Mouse (Mus musculus) heart, embryonic 10.5 days (tissue): Measurements from ENCODE around the gene Tmem132e. TPM values are rescaled to one million over a fixed set of nuclear protein-coding genes. Genes with fewer than 3 reads are reported as not detected.

Experiments used
- DNase-seq: peaks from one replicate; pipeline ENCODE4 v3.0.0-alpha.2; 2017; ENCODE audit warnings: low spot score
- H3K27ac ChIP-seq: fragments of 300-500 bp; sonication (generic); 2 replicates; pipeline ENCODE4 v1.5.1; 2016; ENCODE audit warnings: mild to moderate bottlenecking
- H3K27me3 ChIP-seq: fragments of 300-500 bp; sonication (generic); 2 replicates; pipeline ENCODE4 v1.6.1; 2016; ENCODE audit warnings: mild to moderate bottlenecking; ENCODE audit not compliant: poor library complexity, insufficient read depth, severe bottlenecking
- H3K36me3 ChIP-seq: fragments of 300-500 bp; sonication (generic); 2 replicates; pipeline ENCODE4 v1.6.1; 2016; ENCODE audit warnings: mild to moderate bottlenecking, moderate library complexity
- H3K4me1 ChIP-seq: fragments of 300-500 bp; sonication (generic); 2 replicates; pipeline ENCODE4 v1.6.1; 2016; ENCODE audit warnings: mild to moderate bottlenecking
- H3K4me3 ChIP-seq: fragments of 300-500 bp; sonication (generic); 2 replicates; pipeline ENCODE4 v1.5.1; 2016; ENCODE audit warnings: mild to moderate bottlenecking, moderate library complexity
- H3K9me3 ChIP-seq: fragments of 300-500 bp; sonication (generic); 2 replicates; pipeline ENCODE4 v1.6.1; 2016; ENCODE audit warnings: mild to moderate bottlenecking, moderate library complexity
- WGBS: fragments of 180-500 bp; shearing (Covaris S2); methylation state at CpG from one replicate; pipeline ENCODE4 v1.1.7; 2016; 5-methylcytosine and 5-hydroxymethylcytosine counted together
- polyA plus RNA-seq: library from polyadenylated mRNA; unstranded; fragments of >200 nt; fragmentation: Nextera tagmentation; extraction: Ambion mirVana; gene quantifications from 2 replicates; pipeline ENCODE4 v1.2.1, GENCODE M21; 2016

Gene Tmem132e
- polyA plus RNA-seq, 1 experiment from 2014 or later = 0.94 TPM

DNA sequence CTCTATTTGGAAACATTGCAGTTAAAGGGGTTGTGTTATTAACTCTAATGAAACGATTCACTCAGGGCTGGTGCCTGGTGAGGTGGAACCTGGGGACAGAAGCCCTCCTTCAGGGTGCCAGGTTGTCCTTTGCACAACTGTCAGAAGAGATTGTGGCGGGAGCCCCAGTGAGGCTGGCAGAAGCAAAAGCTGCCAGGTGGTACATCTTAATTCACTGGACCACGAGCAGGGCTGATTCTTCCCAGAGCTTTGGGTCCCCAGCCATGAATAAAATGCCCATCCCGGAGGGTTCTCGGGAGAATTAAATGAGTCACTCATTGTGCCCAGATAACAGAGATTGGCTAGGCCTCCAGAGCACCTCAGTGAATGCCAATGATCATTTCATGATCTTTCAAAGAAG lies 63.8 kb downstream of the Tmem132e start:
- H3K27me3 ChIP-seq = peaks cover 23% of the 10 kb centered on the region; the same call in 1 of the 2 replicates
- H3K4me3 ChIP-seq = no peak overlapping the region
- no peak overlapping the region for H3K27ac ChIP-seq
- H3K9me3 ChIP-seq = no peaks in the 10 kb centered on the region
- no peak for DNase-seq
- no peaks in the 10 kb centered on the region for H3K4me1 ChIP-seq
- H3K36me3 ChIP-seq = no peaks in the 10 kb centered on the region
- 75% methylated on average over 5 of the region's 5 CpGs for WGBS

DNA sequence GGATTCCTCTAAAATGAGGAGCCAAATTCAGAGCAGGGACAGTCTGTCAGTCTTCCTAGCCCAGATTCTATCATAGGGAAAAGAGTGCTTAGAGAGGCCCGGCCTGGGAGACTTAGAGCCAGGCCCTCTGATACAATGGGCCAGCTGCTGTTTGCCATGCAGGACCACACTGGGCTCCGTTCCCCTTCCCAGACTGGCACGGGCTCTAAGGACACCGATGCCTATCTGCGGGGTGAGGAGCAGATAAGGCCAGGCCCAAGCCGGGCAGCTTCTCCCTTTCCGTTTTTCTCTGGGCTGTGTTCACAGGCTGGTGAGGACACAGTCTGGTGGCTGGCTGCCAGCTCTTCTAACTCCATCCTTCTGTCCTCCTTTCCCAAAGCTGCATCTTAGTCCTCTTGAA lies 64.5 kb downstream of the Tmem132e start:
- Histone ChIP-seq H3K27ac (no peak overlapping the region), H3K4me1 (no peaks in the 10 kb centered on the region), H3K4me3 (no peak overlapping the region), H3K36me3 (no peaks in the 10 kb centered on the region), H3K9me3 (no peaks in the 10 kb centered on the region), H3K27me3 (peaks cover 19% of the 10 kb centered on the region; the same call in 1 of the 2 replicates)
- WGBS = 74% methylated on average over 7 of the region's 7 CpGs
- no peak for DNase-seq

DNA sequence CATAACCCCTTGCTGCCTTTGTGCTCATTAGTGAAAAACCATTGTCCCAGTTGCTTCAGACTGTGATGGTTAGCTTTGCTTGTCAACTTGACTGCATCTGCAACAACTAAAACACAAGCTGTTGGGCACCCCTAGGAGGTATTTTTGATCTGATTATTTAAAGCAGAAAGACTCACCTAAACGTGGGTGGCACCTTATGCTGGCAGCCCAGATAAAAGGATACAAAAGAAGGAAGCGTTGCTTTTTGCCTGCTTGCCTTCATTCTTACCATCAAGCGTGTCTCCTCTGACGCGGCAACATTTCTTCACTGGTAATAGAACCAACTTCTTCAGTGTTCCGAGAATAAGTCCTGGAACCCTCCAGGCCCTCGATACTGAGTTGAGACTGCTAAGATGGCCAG lies 72.6 kb downstream of the Tmem132e start:
- 77% methylated on average over 7 of the region's 7 CpGs for WGBS
- no peak overlapping the region for H3K4me3 ChIP-seq
- no peak for DNase-seq

GRCm38 (mm10) chr11:82465536-82465935 lies 76.8 kb downstream of the Tmem132e start:
- Histone ChIP-seq H3K36me3 (no peaks in the 10 kb centered on the region), H3K9me3 (no peaks in the 10 kb centered on the region), H3K27me3 (0 out of 2 replicates have a peak, but pooled peaks cover 6% of the 10 kb centered on the region), H3K4me3 (no peak overlapping the region), H3K4me1 (no peaks in the 10 kb centered on the region), H3K27ac (no peak overlapping the region)
- no peak for DNase-seq
- WGBS = 89% methylated on average over 9 of the region's 9 CpGs

More for the DNA sequence above, 72.6 kb downstream of the Tmem132e start:
- H3K36me3 ChIP-seq = no peaks in the 10 kb centered on the region
- no peaks in the 10 kb centered on the region for H3K27me3 ChIP-seq
- H3K4me1 ChIP-seq = no peaks in the 10 kb centered on the region
- H3K9me3 ChIP-seq = no peaks in the 10 kb centered on the region
- no peak overlapping the region for H3K27ac ChIP-seq

GRCm38 (mm10) chr11:82467218-82467617 lies 78.5 kb downstream of the Tmem132e start:
- Histone ChIP-seq H3K27me3 (0 out of 2 replicates have a peak, but pooled peaks cover 12% of the 10 kb centered on the region), H3K27ac (no peak overlapping the region), H3K9me3 (no peaks in the 10 kb centered on the region), H3K36me3 (no peaks in the 10 kb centered on the region), H3K4me3 (no peak overlapping the region), H3K4me1 (no peaks in the 10 kb centered on the region)
- WGBS = 75% methylated on average over 7 of the region's 7 CpGs
- DNase-seq = no peak

DNA sequence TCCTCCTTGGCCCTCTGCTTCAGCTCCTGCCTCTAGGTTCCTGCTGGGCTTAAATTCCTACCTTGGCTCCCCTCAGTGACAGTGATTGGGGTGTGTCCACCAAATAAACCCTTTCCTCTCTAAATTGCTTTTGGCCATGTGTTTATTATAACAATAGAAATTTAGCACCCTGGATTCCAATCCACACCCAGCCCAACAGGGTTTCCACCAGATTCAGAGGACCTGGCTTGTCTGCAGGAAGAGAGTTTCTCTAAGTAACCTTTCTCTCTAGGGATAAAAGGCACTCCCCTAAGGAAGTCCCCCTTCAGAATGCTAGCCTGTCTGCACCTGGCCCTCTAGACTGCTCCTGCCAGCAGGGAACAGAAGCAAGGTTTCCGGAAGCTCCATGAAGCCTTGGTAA lies 82.4 kb downstream of the Tmem132e start:
- H3K36me3 ChIP-seq = no peaks in the 10 kb centered on the region
- H3K4me1 ChIP-seq = no peaks in the 10 kb centered on the region
- H3K9me3 ChIP-seq = no peaks in the 10 kb centered on the region
- DNase-seq = no peak
- H3K4me3 ChIP-seq = no peak overlapping the region
- no peak overlapping the region for H3K27ac ChIP-seq
- whole genome bisulfite sequencing = 67% methylated on average over 1 of the region's 1 CpGs
- H3K27me3 ChIP-seq = 0 out of 2 replicates have a peak, but pooled peaks cover 18% of the 10 kb centered on the region

DNA sequence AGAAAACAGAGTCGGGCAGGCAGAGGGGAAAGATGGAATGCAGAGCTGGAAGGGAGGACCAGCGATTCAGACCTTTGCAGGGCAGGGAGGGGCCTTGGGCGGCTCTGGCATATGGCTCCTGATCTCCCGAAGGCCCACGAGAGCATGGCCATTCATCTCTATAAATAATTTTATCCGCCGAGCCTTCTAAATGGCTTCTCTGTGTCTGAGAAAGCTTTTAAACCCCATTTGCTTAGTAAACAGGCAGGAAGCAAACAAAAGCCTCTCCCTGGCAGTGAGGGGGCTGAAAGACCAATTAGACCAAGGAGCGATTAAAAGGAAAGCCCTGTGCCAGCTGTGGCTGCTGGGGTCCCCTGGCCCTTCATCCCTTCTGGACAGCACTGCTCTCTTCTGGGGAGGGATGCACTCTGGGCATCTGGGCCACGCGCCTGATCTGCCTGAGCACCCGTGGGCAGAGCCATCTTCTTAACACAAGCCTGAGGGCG lies 84.5 kb downstream of the Tmem132e start:
- 59% methylated on average over 12 of the region's 12 CpGs for WGBS
- no peak for DNase-seq
- H3K27me3 ChIP-seq = 0 out of 2 replicates have a peak, but pooled peaks cover 15% of the 10 kb centered on the region

DNA sequence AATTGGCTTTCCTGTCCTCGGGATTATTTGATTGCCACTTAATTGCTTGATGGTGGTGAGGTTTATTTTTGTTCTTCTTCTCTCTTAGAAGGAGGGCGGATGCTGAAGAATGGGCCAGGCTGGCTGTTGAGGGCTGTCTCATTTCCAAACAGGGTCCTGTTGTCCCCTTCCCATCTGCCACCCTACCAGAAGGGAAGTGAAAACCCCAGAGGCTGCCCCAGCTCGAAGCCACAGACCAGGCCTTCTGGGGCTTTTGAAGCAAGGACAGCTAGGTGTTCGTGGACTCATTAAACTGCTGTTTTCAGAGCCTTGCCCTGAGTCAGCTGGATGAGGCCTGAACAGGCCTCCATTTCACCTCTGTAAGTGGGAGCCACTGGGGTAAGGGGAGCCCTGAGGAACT lies 87.4 kb downstream of the Tmem132e start:
- Histone ChIP-seq H3K4me1 (peaks cover 4% of the 10 kb centered on the region; the same call in 1 of the 2 replicates), H3K4me3 (no peak overlapping the region), H3K27ac (no peak overlapping the region), H3K27me3 (0 out of 2 replicates have a peak, but pooled peaks cover 14% of the 10 kb centered on the region), H3K36me3 (no peaks in the 10 kb centered on the region), H3K9me3 (no peaks in the 10 kb centered on the region)
- 75% methylated on average over 4 of the region's 4 CpGs for WGBS
- peak; percentile 71 for DNase-seq

More for the DNA sequence above, 84.5 kb downstream of the Tmem132e start:
- H3K9me3 ChIP-seq = no peaks in the 10 kb centered on the region
- no peak overlapping the region for H3K4me3 ChIP-seq
- no peak overlapping the region for H3K27ac ChIP-seq
- no peaks in the 10 kb centered on the region for H3K4me1 ChIP-seq
- H3K36me3 ChIP-seq = no peaks in the 10 kb centered on the region

GRCm38 (mm10) chr11:82477412-82477811 lies 88.7 kb downstream of the Tmem132e start:
- no peak overlapping the region for H3K4me3 ChIP-seq
- no peaks in the 10 kb centered on the region for H3K9me3 ChIP-seq
- no peak overlapping the region for H3K27ac ChIP-seq
- no peak for DNase-seq
- peaks cover 4% of the 10 kb centered on the region; the same call in 1 of the 2 replicates for H3K4me1 ChIP-seq
- no peaks in the 10 kb centered on the region for H3K36me3 ChIP-seq
- WGBS = 80% methylated on average over 3 of the region's 3 CpGs
- 0 out of 2 replicates have a peak, but pooled peaks cover 9% of the 10 kb centered on the region for H3K27me3 ChIP-seq

DNA sequence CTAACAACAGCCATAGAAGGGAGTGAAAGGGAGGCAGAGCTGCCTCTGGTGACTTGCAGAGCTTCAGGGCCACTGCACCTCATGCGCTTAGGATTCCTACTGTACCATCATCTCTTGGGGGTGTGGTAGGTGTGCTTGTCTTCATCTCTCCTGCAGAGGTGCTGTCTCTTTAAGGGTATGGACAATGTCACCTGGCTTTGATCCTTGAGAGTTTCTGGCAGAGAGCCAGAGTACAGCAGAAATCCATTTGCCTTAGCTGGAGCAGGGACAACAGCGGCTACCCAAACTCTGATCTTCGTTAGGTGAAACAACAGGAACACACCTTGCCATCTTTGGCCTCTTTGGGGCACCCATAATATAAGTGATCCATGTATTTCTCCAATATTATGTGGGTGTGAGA lies 92.2 kb downstream of the Tmem132e start:
- no peaks in the 10 kb centered on the region for H3K9me3 ChIP-seq
- no peak for DNase-seq
- H3K27ac ChIP-seq = no peak overlapping the region
- H3K36me3 ChIP-seq = no peaks in the 10 kb centered on the region
- WGBS = 74% methylated on average over 3 of the region's 3 CpGs
- peaks cover 7% of the 10 kb centered on the region; the same call in 1 of the 2 replicates for H3K27me3 ChIP-seq
- H3K4me1 ChIP-seq = peaks cover 4% of the 10 kb centered on the region; the same call in 1 of the 2 replicates
- H3K4me3 ChIP-seq = no peak overlapping the region

DNA sequence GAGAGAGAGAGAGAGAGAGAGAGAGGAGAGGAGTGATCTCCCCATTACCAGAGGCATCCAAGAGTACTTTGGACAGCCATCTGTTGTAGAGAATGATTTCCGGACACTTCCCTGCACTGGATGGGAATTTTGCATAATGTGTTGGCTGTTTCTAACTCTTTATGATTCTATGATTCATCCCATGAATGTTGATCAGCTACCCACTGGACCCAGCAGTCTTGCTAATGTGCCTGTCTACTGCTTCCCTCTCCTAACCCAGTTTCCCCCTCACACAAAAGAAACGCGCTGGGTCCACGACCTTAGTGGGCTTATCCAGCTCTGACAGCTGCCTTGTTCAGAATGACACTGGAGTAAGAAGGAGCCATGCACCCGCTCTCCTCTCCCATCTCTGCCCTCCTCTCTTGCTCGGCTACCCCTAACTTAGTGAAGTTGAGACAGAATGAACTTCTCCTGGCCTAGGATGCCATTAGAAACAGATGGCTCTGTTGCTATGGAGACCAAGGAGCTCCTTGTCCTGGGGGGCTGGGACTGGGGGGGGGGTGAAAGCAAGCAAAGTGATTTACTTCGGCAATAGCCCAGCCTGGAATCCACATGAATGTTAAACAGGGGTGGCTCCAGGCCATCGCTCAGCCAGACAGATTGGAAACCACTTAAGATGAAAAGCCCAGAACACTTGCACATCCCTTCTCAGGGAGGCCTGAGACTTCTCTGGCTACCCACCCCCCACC lies 98.8 kb downstream of the Tmem132e start:
- Histone ChIP-seq H3K9me3 (no peaks in the 10 kb centered on the region), H3K4me3 (no peak overlapping the region), H3K36me3 (no peaks in the 10 kb centered on the region), H3K4me1 (no peaks in the 10 kb centered on the region), H3K27ac (no peak overlapping the region), H3K27me3 (peaks cover 4% of the 10 kb centered on the region)
- no peak for DNase-seq
- WGBS = 58% methylated on average over 8 of the region's 8 CpGs

DNA sequence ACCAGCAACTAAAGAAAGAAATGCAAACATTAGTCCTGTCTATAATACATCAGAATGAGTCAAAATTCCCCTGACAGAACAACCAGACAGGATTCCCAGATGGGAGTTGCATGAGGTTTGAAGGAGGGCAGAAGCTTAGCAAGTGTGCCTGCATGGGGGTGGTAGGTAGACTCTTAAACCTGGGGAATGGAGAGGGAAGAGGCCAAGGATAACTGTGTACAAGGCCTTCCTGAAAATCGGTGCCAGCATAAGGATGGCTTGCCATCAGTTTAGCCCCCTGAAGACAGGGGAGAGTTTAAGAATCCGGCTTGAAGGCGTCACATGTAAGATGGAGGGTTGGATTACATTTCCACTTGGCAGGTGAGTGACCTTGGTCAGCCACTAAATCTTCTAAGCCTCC lies 102.2 kb downstream of the Tmem132e start:
- Histone ChIP-seq H3K9me3 (no peaks in the 10 kb centered on the region), H3K27ac (no peak overlapping the region), H3K36me3 (no peaks in the 10 kb centered on the region), H3K4me1 (no peaks in the 10 kb centered on the region), H3K4me3 (no peak overlapping the region), H3K27me3 (no peaks in the 10 kb centered on the region; the same call in 1 of the 2 replicates)
- WGBS = 84% methylated on average over 3 of the region's 3 CpGs
- peak; percentile 64 for DNase-seq
